Mouse (Mus musculus) urinary bladder, postnatal 4 days (tissue): ENCODE measurements around the gene 2200002D01Rik.

Experiments used
- DNase-seq, 2 experiments: peaks; one replicate each; pipeline ENCODE4 v3.0.0; 2021 to 2022; ENCODE audit warnings: low spot score in 2 of 2

2200002D01Rik gene

DNA sequence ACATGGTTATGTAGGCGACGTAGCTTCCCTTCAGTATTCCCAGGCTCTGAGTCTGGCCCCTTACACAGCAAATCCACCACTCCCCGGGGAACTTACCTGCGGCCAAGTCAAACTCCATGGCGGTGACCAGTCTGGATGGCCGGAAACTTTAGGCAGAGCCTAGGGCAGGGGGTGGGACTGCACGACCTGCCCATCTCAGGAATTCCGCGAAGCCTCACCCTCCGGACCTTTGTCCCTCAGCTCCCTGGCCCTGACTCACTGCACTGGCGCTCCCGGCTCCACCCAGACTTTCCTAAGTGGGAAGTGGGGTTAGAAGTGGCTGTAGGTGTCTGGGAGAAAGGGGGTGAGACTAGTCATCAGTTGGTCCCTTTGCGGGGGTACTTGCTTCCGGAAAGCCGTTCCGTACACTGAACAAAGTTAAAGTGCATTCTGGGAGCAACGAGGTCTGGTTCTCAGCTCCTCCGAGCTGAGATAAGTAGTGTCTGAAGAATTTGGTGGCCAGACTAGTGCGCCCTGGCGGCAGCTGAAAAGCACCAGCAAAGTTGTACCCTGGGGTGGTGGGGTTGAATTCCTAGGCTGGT is at the start of gene 2200002D01Rik:
Gene 2200002D01Rik, minus strand, starts transcription at position 206 of the 581 bp plus-strand sequence.
- peak in 1 of 2 experiments; percentile 54 for DNase-seq

DNA sequence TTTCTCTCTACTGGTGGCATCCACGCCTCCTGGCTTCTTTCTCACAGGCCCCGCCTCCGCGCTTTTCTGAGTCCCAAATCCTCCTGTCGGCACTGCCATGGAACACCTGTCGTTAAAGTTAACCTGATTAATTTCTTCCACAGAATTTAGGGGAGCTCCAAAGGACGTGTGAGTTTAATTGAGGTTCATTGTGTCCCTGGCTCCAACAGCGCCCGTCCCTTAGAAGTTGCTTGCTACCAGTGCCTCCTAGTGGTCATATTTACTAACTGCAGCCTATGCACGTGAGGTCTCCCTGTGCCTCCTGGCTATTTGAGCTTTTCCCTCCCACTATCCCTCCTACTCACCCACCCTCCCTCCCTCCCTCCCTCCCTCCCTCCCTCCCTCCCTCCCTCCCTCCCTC is 48.7 kb upstream of the 2200002D01Rik start:
- no peak for DNase-seq

DNA sequence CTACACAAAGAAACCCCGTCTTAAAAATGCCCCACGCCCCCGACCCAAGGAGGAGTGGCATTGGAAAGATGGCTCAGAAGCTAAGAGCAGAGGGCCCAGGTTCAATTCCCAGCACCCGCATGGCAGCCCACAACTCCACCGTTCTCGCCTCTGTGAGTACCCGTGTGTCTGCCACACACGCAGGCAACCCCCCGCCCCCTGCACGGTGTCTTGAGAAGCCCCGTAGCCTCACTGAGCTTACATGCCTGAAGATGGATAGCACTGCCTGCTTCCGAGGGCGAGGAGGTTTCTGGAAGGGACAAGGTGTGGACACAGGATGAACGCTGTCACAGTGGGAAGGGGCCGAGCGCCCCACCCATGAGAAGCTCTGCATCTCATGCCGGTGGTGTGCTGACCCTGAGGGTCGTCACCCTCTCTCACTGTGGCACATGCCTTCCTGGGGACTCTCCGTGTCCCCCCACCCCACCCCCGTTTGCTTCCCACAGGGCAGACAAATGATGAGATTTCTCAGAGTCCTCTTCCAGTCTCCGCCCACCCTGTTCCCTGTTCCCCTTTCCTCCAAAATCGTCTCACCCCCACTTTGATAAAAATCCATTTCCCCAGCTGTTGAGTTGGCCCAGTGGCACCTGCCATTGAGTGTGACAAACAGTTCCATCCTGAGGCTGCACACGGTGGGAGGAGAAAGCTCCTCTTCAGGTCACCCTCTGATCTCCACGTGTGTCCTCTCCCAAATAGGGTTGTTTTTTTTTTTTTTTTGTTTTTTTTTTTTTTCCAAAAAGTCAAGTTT is 47.8 kb upstream of the 2200002D01Rik start:
- DNase-seq: no peak

DNA sequence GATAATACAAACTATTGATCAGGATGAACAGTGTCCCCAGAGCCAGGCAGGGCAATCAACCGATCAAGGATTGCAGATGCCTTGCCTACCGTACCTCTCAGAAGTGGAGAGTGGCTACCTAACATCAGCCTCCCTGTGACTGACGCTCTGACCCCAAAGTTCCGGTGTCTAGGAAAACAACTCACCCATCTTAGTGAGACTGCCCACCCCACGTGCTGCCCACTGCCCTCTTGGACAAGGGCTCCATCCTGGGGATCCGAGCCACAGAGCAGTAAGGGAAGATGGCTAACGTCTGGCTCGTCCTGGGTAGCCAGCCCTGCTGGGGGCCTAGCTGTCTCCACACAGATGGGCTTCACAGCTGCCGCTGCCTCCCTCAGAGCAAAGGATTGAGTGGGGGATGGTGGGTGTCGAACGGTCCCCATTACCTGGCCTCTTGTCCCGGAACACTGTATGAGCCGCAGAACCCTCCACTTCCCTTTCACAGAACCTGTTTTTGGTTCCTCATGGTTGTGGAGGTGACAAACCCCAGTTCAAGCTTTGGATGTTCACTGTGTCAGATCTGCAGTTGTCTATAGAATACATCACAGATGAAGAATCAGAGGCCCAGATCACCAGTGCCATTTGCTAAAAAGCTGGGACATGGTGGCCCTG is 46.0 kb upstream of the 2200002D01Rik start:
- DNase-seq: no peak

DNA sequence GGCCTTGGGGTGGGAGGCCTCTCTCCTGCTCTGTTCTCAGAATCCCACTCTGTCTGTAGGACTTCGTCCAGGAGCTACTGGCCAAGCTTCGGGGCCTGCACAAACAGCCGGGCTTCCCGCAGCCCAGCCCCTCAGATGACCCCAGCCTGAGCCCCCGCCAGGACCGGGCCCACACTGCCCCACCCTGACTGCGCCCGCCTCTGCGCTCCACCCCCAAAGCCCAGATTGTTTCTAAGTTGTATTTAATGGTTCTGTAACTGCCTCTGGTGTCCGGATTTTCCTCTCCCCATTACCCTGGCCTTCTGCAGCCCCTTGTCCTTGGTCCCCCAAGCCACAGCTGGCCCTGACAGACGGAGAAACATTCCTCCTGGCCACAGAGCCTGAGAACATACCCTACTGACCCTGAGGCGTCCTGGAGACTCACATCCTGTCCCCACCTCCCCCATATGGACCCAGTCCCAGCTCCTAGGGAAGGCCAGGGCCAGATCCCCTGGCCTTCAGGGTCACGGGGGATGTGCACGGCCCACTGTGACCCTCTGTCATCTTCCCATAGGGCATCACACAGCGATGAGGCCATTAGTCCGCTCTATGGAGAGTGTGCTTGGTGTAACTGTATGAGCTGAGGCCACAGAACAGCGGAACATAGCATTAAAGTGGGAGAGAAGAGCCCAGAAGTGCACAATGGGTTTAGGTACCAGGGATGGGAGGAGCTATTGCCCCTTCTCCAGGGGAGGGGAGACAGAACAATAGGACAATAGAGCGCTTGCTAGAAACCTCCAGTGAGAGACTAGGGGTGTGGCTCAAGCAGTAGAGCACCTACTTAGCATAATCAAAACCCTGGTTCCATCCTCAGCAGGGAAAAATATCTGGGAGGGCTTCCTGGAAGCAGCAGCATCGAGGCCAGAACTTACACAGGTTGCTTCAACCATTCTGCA is 45.1 kb upstream of the 2200002D01Rik start:
- DNase-seq: peak in 1 of 2 experiments; percentile 83

DNA sequence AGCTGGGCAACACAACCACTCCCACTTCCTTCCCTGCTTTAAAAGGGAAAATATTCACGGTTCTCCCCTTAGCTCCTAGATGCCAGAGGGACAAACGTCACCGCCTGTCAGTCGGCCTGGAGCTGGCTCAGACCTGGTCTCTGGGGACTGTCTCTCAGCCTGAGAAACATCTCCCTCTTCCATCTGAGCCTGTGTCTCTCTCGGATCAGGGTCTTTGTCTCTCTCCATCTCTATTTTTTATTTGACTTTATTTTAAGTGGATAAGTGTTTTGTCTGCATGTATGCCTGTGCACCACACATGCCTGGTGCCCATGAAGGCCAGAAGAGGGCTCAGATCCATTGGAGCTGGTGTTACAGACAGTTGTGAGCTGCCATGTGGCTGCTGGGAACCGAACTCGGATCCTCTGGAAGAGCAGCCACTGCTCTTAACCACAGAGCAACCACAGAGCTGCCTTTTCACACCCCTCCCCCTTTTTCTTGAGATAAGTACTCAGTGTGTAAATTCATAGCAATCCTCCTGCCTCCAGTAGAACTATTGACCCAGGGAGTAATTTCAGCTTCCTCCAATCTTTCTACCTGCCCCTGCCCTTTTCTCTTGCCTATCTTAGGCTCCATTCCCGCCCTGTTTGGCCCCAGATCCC is 44.3 kb upstream of the 2200002D01Rik start:
- DNase-seq: no peak

DNA sequence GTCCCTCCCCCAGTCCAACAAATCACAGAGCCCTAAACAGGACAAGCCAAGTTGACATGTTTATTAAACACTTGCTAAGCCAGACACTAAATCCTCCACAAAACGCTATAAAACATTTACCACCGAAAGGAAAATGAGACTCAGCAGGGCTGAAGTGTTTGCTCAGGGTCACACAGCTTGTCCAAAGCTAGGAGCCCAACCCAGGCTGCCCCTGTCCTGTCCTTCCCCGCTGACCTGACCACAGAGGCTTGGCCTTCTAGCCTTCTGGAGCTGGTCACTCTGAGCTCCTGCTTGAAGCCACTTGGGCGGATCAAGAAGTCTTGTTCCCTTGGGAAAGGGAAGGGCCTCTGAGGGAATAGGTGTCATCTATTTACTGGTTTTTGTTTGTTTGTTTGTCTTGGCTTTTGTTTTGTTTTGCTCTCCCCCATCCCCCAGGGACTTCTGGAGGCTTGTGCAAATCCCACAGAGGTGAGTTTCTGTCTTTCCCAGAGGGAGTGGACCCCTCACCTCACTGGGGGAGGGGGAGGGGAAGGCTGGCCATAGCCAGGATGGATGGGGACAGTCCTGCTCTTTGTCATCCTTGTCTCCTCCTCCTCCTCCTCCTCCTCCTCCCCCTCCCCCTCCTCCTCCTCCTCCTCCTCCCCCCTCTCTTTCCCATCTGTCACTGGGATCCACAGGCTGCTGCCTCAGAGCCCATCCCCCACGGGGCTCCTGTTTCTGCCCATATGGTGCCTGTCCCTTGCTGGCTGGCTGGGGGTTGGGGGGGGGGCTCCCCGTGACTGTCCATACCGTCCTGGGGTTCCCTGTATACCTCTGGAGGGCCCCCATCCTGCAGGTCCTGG is 43.6 kb upstream of the 2200002D01Rik start:
- no peak for DNase-seq

DNA sequence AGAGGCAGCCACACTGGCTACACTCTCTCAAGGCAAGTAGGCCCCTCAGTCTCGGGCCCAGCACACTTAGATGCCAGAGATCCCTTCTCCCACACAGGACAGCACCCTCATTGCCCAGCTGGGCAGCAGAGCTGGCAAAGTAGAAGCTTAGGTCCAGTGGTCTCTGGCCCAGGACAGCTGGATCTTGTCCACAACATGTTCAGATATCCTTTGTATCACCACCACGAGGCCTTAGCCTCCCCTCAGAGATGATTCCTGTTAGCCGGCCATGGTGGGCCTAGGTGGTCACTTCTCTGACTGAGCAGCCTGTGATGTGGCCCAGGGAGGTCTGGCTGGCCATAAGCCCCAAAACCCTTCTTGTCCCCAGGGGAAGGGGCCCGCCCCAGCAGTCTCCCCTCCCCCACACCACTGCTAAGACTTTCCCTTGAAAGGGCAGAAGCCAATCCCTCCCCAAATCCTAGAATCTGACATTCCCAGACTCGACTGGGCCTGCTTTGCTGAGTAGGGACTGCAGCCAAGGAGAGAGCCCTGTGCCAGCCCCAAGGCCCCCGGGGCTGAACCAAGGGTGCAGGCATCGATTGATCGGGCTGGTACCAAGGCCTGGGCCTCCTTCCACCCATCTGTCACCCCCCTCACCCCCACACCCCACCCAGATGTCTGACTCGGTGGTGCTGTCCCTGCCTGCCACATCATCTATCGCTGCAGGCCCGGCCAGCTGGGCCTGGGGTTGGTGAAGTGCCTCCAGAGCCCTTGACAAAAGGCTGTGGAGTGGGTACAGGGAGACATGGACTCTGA is 42.6 kb upstream of the 2200002D01Rik start:
- no peak for DNase-seq

DNA sequence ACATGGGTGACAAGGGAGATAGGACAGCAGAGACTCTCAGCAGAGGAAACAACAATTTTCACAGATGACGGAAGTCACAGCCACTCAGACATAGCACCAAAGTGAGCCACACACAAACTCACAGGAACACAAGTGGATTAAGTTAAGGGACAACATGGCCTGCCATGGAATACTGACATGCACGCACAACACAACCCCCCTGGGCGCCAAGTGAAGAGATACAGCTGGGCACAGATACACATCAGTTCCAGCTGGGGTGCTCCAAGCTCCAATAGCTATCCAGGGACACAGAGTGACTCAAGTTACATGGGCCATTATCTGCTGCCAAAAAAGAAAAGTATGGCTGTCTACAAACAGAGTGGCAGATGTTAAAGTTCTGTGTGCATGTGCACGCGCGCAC is 41.6 kb upstream of the 2200002D01Rik start:
- DNase-seq: no peak

DNA sequence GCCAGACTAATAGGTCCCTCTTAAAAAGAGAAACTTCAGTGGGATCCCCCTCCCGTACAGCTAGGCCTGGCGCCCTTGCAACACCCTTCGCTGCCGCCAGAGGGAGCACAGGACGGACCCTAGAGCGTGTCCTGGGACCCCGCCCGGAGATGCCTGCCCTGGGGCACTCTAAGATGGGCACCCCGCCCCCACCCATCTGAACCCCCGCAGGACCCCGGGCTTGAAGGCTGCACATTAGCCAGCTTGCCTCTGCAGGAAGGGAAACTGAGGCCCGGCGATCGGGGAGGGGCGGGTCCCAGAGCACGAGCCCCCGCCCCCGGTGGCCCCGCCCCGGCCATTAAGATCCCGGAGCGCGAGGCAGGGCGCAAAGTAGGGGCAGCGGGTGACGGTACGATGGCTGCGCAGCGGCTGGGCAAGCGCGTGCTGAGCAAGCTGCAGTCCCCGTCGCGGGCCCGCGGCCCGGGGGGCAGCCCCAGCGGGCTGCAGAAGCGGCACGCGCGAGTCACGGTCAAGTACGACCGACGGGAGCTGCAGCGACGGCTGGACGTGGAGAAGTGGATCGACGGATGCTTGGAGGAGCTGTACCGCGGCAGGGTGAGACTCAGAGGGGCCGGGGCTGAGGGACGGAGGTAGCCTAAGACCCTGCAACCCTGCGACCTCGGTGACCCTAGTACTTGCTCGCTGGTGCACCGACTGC is 40.8 kb upstream of the 2200002D01Rik start, which contains the start of gene Ppp1r14a:
Gene Ppp1r14a, plus strand, starts transcription at position 367 of the 697 bp plus-strand sequence.
- peak; percentile 74 to 91 for DNase-seq

DNA sequence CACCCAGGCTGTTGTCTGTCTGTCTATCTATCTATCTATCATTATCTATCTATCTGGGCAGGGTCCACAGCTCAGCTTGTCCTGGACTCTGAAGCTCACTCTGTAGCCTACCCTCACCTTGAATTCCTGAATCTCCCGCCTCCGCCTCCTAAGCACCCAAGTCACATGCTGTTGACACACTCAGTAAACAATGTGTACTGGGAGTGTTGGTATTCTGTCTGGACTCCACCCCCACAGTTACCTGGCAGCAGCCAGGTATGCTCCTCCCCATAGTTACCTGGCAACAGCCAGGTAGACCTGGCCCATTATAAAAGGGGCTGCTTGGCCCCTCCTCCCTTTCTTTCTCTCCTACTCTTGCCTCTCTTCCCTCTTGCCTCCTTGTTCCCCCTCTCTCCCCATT is 39.8 kb upstream of the 2200002D01Rik start:
- DNase-seq: no peak

DNA sequence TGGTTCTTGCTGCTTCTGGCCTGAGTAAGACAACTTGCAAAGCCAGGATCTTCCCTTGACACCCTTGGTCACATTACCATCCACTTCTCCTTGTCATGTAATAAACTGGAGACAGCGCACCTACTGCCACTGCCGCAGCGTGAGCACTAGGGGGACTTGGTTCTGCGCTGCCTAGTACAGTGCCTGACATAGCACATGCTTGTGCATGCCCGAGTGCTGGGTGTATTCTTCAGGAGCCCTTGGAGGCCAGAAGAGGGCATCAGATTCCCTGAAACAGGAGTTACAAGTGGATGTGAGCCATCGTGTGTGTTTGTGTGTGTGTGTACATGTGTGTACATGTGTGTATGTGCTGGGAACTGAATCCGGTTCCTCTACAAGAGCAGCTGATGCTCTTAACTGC is 39.2 kb upstream of the 2200002D01Rik start:
- no peak for DNase-seq

DNA sequence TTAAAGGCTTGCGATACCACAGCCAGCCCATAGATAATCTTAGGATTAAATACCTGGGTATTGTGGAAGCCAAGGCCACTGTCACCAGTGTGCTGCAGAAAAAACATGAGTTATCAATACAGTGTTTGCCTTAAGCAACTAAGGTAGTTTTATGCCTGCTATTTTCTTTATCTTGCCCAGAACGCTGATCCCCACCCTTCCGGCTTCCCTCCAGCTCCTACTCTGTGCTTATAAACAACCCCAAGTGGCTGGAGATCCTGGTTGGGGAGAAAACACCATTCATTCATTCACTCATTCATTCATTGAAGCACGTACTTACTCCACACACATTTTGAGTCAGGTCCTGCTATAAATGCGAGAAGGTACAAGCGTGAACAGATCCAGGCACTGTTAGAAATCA is 36.3 kb upstream of the 2200002D01Rik start:
- DNase-seq: no peak

DNA sequence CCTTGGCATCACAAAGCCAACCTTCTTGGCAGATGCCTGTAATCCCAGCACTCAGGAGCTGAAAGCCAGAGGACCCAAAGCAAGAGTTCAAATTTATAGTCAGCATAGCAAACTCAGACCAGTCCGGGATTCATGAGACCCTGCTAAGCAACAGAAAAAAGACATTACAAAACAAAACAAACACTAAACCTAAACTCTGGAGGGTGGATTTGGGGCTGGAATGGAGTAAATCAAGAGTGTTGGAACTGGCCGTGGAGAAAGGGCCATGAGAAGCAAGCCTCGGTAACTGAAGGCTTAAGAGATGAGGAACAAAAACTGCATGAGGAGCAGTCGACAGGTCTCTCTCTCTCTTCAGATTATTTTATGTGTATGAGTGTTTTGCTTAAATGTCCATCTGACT is 35.6 kb upstream of the 2200002D01Rik start:
- no peak for DNase-seq

DNA sequence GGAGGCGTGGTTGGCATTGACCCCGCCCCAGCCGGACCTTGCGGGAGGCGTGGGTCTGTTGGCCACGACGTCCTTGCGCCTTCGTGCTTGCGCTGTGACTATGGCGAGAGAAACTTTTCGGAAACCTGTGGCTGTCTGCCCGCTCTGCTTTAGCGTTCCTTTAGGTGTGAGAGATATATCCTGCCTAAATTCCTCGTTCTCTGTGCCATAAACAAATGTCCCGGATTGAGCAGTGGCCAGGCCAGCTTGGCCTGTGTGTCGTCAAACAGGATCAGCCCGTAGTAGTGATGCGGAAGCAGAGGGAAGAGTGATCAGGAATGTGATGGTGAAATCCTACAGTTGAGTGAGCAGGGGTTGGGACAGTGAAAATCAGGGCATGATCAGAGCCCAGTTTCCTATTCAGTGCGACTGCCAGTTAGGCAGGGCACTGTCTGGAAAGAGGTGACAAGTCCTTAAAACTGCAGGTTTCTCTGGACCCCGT is 33.8 kb upstream of the 2200002D01Rik start:
- no peak for DNase-seq

DNA sequence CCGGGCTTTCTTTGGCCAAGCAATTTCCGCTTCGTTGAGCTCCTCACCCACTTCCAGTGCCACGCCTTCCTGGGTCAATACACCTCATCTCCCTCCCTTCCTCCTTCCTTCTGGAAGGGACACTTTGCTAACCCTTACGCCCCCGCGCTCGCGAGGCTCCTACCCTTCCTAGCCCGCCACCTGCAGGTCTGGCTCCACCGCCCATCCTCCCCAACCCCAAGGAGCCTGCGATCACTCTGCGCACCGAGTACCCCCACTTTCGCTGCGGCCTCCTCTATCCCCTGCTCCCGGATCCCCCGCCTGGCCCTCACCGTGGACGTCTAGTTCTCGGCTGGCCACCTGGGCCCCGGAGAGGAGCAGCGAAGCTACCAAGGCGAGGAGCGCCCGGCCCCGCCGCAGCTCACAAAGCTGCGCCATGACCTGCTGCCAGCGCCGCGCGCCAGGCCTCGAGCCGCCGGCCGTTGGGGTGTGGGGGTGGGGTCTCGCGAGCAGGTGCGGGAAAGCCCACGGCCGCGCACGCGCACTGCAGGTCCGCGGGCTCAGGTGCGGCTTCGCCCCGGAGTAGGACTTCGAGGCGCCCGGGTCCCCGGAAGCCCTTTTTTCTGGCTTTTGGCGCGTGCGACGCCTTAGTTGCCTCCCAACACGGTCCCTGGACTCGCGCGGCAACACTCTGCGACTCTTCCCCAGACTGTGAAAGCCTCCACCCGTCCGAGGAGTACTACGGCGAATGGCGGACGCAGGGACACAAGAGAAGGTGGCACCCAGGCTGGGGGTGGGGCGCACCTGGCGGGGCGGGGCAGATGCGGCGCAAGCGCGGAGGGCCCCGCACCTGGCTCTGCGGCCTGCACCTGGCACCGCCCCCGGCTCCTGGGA is 33.2 kb upstream of the 2200002D01Rik start, which contains the start of gene Spint2:
Gene Spint2, minus strand, starts transcription at position 712 of the 873 bp plus-strand sequence.
- peak; percentile 80 to 81 for DNase-seq

DNA sequence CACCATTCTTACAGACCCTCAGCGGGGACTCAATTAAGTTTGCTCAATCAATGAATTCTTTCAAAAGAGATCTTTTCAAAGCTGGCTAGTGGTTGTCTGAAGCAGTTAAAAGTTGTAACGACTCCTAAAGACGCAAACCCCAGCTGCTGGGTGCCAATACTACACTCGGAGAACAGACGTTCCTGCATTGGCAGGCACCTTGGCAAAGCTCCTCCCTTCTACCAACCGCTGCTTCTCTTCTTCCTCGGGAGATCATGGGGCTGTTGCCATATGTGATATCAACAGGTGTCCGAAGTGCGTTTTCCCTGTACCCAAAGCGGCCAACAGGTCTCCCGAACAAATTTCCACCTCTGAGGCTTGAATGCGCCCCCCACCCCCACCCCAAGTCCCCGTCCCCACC is 32.5 kb upstream of the 2200002D01Rik start:
- DNase-seq: no peak

DNA sequence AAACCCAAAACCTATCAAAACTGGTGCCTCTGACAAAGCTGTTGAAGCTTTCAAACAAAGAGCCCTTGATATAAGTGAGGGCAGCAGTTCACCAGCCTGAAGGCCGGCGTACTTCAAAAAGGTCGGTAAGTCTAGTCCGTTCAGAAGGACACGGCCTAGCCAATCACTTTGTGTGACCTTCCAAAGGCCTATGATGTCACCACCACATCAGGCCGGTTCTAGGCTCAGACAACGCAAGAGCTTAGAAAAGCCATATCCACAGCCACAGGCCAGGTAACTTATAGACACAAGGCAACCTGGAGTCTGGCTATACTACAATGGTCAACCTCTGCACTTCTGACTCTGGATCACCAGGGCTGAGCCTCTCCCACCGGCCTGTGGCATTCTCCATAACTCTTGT is 31.7 kb upstream of the 2200002D01Rik start:
- no peak for DNase-seq
